Mouse (Mus musculus) spleen, adult 2 months (tissue): ENCODE measurements around the gene Nek11.

ENCODE experiments used
- CTCF ChIP-seq: fragments of 200-500 bp; IDR thresholded peaks from 2 replicates; pipeline ENCODE4 v1.5.1; 2011; ENCODE audit warnings: mild to moderate bottlenecking, inconsistent platforms; ENCODE audit not compliant: insufficient read depth, insufficient read length, insufficient replicate concordance; ENCODE audit errors: extremely low read depth
- POLR2A ChIP-seq: fragments of 200-500 bp; IDR thresholded peaks from 2 replicates; pipeline ENCODE4 v1.6.1; 2011; ENCODE audit warnings: low read depth, low read length, inconsistent platforms

DNA sequence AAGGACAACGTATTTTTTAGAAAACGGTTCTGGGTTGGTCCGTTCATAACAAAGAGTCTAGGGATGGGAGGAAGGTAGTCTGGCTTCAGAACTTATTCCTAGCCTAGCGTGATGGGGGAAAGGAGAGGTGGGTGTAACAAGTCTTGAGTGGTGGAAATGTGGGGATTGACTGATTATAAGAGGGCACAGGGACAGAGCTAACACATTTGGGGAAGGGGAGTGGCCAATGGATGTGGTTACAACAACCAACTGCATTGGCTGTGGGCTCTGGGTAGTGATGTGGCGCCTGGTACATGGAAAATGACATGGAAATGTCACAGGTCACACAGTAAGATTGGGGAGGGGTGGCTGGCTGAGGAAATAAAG is 263.3 kb downstream of the Nek11 start:
- TF ChIP-seq CTCF (no peak), POLR2A (no peak)
